Mouse (Mus musculus) neural tube, embryonic 15.5 days (tissue): ENCODE measurements around the gene Eps8. TPM values are rescaled to one million over a fixed set of nuclear protein-coding genes. Genes with fewer than 3 reads are reported as not detected.
"Not testable (repeated sequence)": the region's sequence is repeated elsewhere in the genome, so short reads cannot be mapped to it uniquely, and the experiment has no call there.

Experiments
- ATAC-seq: fragments of 200-750 bp; cut with Nextera tagmentation; 2 replicates; pipeline ENCODE4 v1.8.0; 2017; ENCODE audit warnings: mild to moderate bottlenecking, moderate TSS enrichment, moderate library complexity; ENCODE audit not compliant: low FRiP score
- H3K27ac ChIP-seq: fragments of 300-500 bp; sonication (generic); replicated peaks from 2 replicates; pipeline ENCODE4 v1.5.1; 2015; ENCODE audit warnings: mild to moderate bottlenecking, inconsistent platforms
- H3K27me3 ChIP-seq: fragments of 300-500 bp; sonication (generic); replicated peaks from 2 replicates; pipeline ENCODE4 v1.6.1; 2015; ENCODE audit warnings: inconsistent platforms
- H3K36me3 ChIP-seq: fragments of 300-500 bp; sonication (generic); 2 replicates; pipeline ENCODE4 v1.6.1; 2015; ENCODE audit warnings: inconsistent platforms
- H3K4me1 ChIP-seq: fragments of 300-500 bp; sonication (generic); 2 replicates; pipeline ENCODE4 v1.6.1; 2015; ENCODE audit warnings: inconsistent platforms
- H3K4me2 ChIP-seq: fragments of 300-500 bp; sonication (generic); 2 replicates; pipeline ENCODE4 v1.6.1; 2015; ENCODE audit warnings: inconsistent platforms, mild to moderate bottlenecking, moderate library complexity
- H3K4me3 ChIP-seq: fragments of 300-500 bp; sonication (generic); replicated peaks from 2 replicates; pipeline ENCODE4 v1.5.1; 2015; ENCODE audit warnings: mild to moderate bottlenecking, inconsistent platforms
- H3K9ac ChIP-seq: fragments of 300-500 bp; sonication (generic); replicated peaks from 2 replicates; pipeline ENCODE4 v1.6.1; 2015; ENCODE audit warnings: mild to moderate bottlenecking, inconsistent platforms
- H3K9me3 ChIP-seq: fragments of 300-500 bp; sonication (generic); replicated peaks from 2 replicates; pipeline ENCODE4 v1.6.1; 2016; ENCODE audit warnings: inconsistent platforms
- WGBS: fragments of 180-500 bp; shearing (Covaris S2); methylation state at CpG from one replicate; pipeline ENCODE4 v1.1.7; 2015; ENCODE audit warnings: mixed read lengths; 5-methylcytosine and 5-hydroxymethylcytosine counted together
- polyA plus RNA-seq: library from polyadenylated mRNA; unstranded; fragments of >200 nt; fragmentation: Nextera tagmentation; extraction: Ambion mirVana; gene quantifications from 2 replicates; pipeline ENCODE4 v1.2.1, GENCODE M21; 2015

The Eps8 gene
- polyA plus RNA-seq, 1 experiment from 2014 or later, result 22.5 TPM

DNA sequence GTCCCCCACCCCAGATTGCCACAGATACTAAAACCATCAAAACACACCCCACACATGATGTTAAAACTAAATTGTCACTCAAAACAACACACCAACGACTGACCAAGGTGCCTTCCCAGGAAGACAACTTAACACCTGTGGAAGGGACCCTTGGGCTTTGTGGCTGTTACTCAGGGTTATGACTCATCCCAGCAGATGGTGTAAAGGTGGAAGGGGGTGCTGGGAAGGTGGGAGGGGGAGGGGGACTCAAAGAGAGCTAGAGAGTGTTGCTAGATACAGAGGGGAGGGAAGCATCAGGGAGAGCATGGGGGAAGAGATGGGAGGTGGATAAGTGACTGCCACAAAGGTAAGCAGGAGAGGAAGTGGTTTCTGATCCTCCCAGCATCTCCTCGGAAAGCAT lies 163.0 kb downstream of the Eps8 start:
- Histone ChIP-seq H3K9ac (no peak overlapping the region), H3K4me2 (no peak overlapping the region), H3K9me3 (no peaks in the 10 kb centered on the region), H3K27ac (no peak overlapping the region), H3K4me1 (no peaks in the 10 kb centered on the region), H3K4me3 (no peak overlapping the region), H3K27me3 (no peaks in the 10 kb centered on the region), H3K36me3 (no peaks in the 10 kb centered on the region)
- 76% methylated on average over 2 of the region's 2 CpGs for WGBS
- no peak for ATAC-seq

DNA sequence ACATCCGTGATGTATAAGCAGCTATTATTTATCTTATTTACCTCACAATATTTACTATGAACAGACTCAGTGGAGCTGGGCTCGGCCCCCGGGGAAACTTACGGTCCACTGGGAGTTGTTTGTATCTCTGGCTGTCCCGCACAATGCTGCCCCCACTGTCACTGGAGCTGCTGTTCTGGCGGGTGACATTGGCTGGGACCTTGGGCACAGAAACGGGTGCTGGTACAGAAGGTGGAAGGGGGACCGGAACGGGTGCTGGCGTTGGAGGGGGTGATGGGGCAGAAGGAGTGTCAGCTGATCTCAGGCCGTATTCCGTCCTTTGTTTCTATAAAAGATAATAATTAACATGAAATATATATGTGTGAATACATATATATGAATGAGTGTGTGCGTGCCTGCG lies 164.6 kb downstream of the Eps8 start:
- no peak overlapping the region for H3K27ac ChIP-seq

GRCm38 (mm10) chr6:137487443-137487842 lies 167.2 kb downstream of the Eps8 start:
- H3K4me3 ChIP-seq, result no peak overlapping the region
- no peak for ATAC-seq
- no peak overlapping the region for H3K4me2 ChIP-seq
- no peaks in the 10 kb centered on the region for H3K36me3 ChIP-seq
- H3K9ac ChIP-seq, result no peak overlapping the region
- no peak overlapping the region for H3K27ac ChIP-seq
- no peaks in the 10 kb centered on the region for H3K4me1 ChIP-seq
- no peaks in the 10 kb centered on the region for H3K9me3 ChIP-seq
- 63% methylated on average over 6 of the region's 6 CpGs for WGBS
- no peaks in the 10 kb centered on the region for H3K27me3 ChIP-seq

More for the DNA sequence above, 164.6 kb downstream of the Eps8 start:
- 95% methylated on average over 14 of the region's 14 CpGs for WGBS
- no peaks in the 10 kb centered on the region for H3K4me1 ChIP-seq
- no peak overlapping the region for H3K4me2 ChIP-seq
- H3K27me3 ChIP-seq, result no peaks in the 10 kb centered on the region
- no peak for ATAC-seq
- no peak overlapping the region for H3K4me3 ChIP-seq
- no peaks in the 10 kb centered on the region for H3K36me3 ChIP-seq
- H3K9me3 ChIP-seq, result no peaks in the 10 kb centered on the region
- H3K9ac ChIP-seq, result no peak overlapping the region

DNA sequence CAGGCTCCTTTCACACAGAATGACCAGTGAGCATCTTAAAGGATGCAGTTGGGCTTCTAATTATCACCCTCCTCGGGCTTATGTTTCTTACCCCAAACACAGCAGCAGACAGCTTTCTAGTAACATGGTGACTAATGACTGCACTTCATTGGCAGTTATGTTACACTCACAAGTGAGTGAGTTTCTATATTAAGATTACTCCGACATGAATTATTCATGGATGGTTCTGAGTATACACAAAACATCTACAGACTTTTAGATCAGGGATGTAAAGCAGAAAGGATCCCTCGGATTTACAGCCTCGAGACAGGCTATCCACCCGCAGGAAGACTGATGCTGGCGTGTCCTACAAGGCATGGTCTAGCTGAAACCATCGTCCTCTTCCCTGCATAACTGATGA lies 171.8 kb downstream of the Eps8 start:
- Histone ChIP-seq H3K9ac (no peak overlapping the region), H3K4me1 (no peaks in the 10 kb centered on the region), H3K4me3 (no peak overlapping the region), H3K9me3 (no peaks in the 10 kb centered on the region), H3K27me3 (no peaks in the 10 kb centered on the region), H3K27ac (no peak overlapping the region), H3K4me2 (no peak overlapping the region), H3K36me3 (no peaks in the 10 kb centered on the region)
- WGBS, result 70% methylated on average over 7 of the region's 7 CpGs
- ATAC-seq, result no peak

DNA sequence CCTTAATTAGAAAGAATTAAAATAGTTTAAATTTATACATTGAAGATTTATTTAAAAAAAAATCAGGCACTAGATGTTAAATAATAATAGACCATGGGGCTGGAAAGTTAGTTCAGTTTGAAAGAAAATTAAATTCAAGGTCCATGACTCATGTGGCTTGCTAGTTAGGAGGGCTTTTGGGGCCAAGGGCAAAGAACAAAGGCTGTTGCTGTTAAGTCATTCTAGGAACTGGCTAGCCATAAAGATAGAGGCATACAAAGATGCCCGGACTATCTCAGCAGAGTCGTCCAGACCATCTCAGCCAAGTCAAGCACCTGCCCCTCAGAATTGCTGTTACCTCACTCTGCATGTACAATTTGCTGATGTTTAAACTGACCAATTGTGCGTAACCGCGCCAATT lies 179.0 kb downstream of the Eps8 start:
- not testable (repeated sequence) for H3K9ac ChIP-seq, ATAC-seq, H3K4me3 ChIP-seq, H3K9me3 ChIP-seq, H3K4me2 ChIP-seq, H3K27me3 ChIP-seq, H3K27ac ChIP-seq, H3K36me3 ChIP-seq
- WGBS, result 95% methylated on average over 5 of the region's 5 CpGs
- peaks cover 18% of the 10 kb centered on the region for H3K4me1 ChIP-seq

- Histone ChIP-seq H3K9me3 (no peaks in the 10 kb centered on the region), H3K4me3 (no peak overlapping the region), H3K27me3 (no peaks in the 10 kb centered on the region), H3K27ac (no peak overlapping the region), H3K4me2 (no peak overlapping the region), H3K4me1 (peaks cover 21% of the 10 kb centered on the region), H3K36me3 (no peaks in the 10 kb centered on the region), H3K9ac (no peak overlapping the region)
- 86% methylated on average over 1 of the region's 1 CpGs for WGBS
- no peak for ATAC-seq
Measured at GRCm38 (mm10) chr6:137473433-137473832, 181.2 kb downstream of the Eps8 start.

DNA sequence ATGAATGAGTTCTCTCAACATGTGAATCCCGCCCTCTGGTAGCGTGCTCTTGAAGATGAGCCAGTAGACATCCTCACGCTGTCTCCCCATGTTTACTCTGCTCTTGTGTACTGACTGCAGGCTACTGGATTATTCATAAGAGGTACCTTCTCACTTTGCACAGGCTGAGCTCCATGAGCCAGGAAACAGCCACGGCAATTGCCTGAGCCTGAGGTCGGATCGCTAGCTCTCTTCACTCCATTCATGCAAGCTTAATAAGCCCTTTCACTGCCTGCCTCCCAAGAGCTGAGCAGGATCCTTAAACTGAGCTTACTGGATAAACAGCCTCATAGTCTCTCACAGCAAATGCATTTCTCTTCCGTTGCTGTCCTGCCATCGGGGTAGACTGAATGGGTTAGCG lies 182.5 kb downstream of the Eps8 start:
- Histone ChIP-seq H3K27me3 (no peaks in the 10 kb centered on the region), H3K27ac (peak overlapping the region; percentile 74), H3K9me3 (no peaks in the 10 kb centered on the region), H3K4me1 (peaks cover 21% of the 10 kb centered on the region), H3K9ac (no peak overlapping the region), H3K36me3 (no peaks in the 10 kb centered on the region), H3K4me2 (peak overlapping the region; percentile 22; the same call in 1 of the 2 replicates), H3K4me3 (no peak overlapping the region)
- WGBS, result 35% methylated on average over 9 of the region's 9 CpGs
- ATAC-seq, result peak; percentile 56

DNA sequence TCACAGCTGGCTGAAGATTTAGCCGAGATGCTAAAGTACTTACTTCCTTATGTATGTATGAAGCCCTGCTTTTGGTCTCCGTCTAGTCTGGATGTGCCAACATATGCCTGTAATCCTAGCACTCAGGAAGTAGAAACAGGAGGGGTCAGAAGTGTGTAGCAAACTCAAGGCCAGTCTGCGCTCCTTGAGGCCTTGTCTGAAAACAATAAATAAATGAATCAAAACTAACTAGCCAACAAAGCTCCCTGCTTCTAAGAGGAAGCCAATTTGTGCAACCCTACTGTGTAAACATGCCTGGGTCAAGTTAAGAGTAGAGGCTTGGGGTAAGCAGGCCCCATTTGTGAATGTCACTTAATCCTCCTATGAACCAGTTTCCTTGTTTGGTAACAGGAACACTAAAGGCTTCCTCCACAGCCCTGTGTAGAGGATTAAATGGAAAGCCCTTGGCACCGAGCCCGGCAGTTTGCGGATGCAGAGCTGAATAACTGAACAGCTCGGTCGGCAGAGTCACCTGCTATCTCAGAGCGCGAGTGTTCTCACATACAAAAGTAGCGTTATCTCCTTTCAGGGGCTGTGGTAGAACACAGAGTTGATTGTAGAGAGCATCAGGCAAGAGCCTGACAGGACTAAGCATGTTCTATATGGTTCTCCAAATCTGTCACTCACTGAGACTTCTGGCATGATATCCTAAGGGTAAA lies 183.6 kb downstream of the Eps8 start:
- Histone ChIP-seq H3K4me1 (peaks cover 21% of the 10 kb centered on the region), H3K4me3 (no peak overlapping the region), H3K36me3 (no peaks in the 10 kb centered on the region), H3K27ac (peak overlapping the region; percentile 74), H3K27me3 (no peaks in the 10 kb centered on the region), H3K4me2 (no peak overlapping the region), H3K9me3 (no peaks in the 10 kb centered on the region), H3K9ac (no peak overlapping the region)
- peak; percentile 66 for ATAC-seq
- 33% methylated on average over 11 of the region's 11 CpGs for WGBS

DNA sequence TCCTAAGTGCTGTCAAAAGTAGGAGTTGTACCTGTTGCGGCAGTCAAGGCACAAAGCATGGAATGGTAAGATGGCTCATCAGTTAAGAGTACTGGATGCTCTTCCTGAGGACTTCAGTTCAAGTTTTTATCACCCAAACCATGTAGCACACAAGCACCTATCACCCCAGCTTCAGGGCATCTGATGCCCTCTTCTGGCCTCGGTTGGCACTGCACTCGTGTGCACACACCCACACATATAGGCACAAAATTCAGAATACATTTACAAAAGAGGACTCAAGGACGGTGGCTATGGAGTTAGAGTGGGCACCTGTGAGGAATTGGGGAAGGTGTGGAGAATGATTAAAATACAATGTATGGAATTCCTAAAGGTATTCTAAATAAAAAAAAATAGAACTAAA lies 185.1 kb downstream of the Eps8 start:
- Histone ChIP-seq H3K27ac (no peak overlapping the region), H3K4me2 (no peak overlapping the region), H3K9me3 (no peaks in the 10 kb centered on the region), H3K36me3 (no peaks in the 10 kb centered on the region), H3K4me3 (no peak overlapping the region), H3K9ac (no peak overlapping the region), H3K4me1 (peaks cover 25% of the 10 kb centered on the region), H3K27me3 (no peaks in the 10 kb centered on the region)
- WGBS, result 96% methylated on average over 4 of the region's 4 CpGs
- ATAC-seq, result no peak

DNA sequence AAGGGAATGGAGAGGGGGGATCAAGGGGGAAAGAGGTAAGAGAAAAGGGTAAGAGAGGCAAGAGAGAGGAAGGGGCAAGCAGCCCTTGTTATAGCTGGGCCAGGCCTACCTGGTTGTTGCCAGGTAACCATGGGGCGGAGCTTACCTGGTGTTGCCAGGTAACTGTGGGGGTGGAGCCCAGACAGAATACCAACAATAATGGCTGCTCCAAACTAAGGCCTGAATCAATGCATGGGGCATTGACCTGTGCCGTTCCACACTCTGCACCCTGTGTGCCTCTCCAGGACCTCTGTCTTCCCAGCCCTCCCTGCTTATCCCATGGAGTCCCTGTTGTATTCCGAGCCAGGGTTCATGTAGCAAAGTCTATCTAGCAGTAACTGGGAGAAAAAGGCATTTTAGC lies 187.0 kb downstream of the Eps8 start:
- WGBS, result 92% methylated on average over 3 of the region's 3 CpGs
- Histone ChIP-seq H3K4me1 (peaks cover 24% of the 10 kb centered on the region), H3K4me3 (no peak overlapping the region), H3K9me3 (no peaks in the 10 kb centered on the region), H3K27ac (no peak overlapping the region), H3K36me3 (no peaks in the 10 kb centered on the region), H3K9ac (no peak overlapping the region), H3K4me2 (no peak overlapping the region), H3K27me3 (no peaks in the 10 kb centered on the region)
- no peak for ATAC-seq

GRCm38 (mm10) chr6:137466256-137466655 lies 188.4 kb downstream of the Eps8 start:
- Histone ChIP-seq H3K27ac (no peak overlapping the region), H3K27me3 (no peaks in the 10 kb centered on the region), H3K36me3 (peaks cover 11% of the 10 kb centered on the region; the same call in 1 of the 2 replicates), H3K4me3 (no peak overlapping the region), H3K9me3 (no peaks in the 10 kb centered on the region), H3K4me1 (peaks cover 12% of the 10 kb centered on the region), H3K4me2 (no peak overlapping the region), H3K9ac (no peak overlapping the region)
- ATAC-seq, result no peak
- WGBS, result 82% methylated on average over 2 of the region's 2 CpGs

DNA sequence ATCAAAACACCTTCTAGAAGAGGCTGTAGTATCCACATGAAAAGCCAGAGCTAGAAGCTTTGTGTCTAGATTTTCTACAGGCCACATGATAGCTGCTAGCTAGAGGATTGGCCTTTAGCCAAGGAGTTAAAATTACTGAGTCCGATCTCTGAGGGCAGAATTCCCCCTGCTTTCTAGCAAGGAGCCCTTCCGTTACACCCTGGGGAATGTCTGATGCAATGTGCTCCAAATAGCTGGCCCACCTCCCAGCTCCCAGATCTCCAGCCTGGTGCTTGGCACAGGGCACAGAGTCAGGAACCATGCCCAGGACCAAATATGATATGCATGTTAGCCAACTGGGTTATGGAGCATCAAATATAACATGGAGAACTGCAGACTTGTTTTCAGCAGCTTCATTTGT lies 189.4 kb downstream of the Eps8 start:
- H3K4me1 ChIP-seq, result peaks cover 3% of the 10 kb centered on the region; the same call in 1 of the 2 replicates
- H3K27me3 ChIP-seq, result no peaks in the 10 kb centered on the region
- peaks cover 11% of the 10 kb centered on the region; the same call in 1 of the 2 replicates for H3K36me3 ChIP-seq
- H3K4me2 ChIP-seq, result no peak overlapping the region
- ATAC-seq, result peak; percentile 39; the same call in 1 of the 2 replicates
- H3K9me3 ChIP-seq, result no peaks in the 10 kb centered on the region
- H3K9ac ChIP-seq, result no peak overlapping the region
- peak overlapping the region; percentile 48; the same call in 1 of the 2 replicates for H3K27ac ChIP-seq
- WGBS, result 33% methylated on average over 2 of the region's 2 CpGs
- no peak overlapping the region for H3K4me3 ChIP-seq
